Mouse (Mus musculus): ENCODE data around the gene Cacna2d3. TPM values are rescaled to one million over a fixed set of nuclear protein-coding genes. Genes with fewer than 3 reads are reported as not detected.

Gene Cacna2d3
- total RNA-seq, 2 experiments from 2014 or later = 112 to 115 TPM

DNA sequence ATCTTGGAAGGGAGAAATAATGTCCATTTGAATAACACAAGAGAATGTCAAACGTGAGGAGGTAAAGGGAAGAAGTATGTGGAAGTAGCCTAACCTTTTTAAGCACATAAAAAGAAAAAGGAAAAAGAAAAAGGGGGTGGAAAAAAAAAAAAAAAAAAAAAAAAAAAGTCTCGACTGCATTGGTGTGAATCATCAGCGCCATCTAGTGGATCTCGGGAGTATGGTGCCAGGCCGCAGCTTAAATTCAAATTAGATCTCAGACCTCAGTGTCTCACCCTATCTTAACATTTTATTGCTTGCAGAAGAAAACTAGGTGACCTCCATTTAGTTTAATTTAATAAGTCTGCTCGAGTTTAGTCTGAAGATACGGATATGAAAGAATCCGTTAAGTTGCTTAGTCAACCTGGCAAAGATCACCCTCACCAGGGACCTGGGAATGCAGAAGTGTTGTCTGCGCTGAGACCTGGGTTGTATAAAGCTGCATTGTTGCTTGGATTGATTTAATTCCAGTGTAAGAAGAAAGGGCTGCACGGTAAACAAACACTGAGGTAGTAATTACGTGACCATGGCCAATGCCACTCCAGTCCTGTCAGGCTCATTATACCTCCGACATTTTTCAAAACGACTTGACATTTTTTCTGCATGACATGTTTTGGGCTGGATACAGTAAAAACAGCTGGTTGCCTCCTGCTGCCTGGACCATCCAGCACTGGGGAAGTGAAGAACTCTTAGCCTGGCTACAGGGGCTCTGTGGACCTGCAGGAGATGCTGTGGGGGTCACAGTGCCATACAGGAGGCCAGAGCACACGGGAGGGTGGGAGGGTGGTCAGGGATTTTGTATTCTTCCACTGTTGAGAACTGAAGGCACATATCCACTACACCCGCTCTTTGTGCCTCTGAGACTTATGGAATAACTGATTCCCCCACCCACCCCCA lies 278.3 kb downstream of the Cacna2d3 start:
- intact Hi-C loops (cut with DNase I) = loop anchor here (5.0 to 10.0 kb wide), 2 partner anchors 321 to 501 kb away; no protein-coding TSS in a partner anchor
- peak; percentile 84 for TF ChIP-seq CTCF (IDR thresholded peaks at IDR 0.05)
- Histone ChIP-seq H3K4me3 (no peak overlapping the region), H3K27ac (no peak overlapping the region)
- DNase-seq (ENCODE audit: extremely low spot score in 1 of 2, low spot score in 2 of 2) = peak; percentile 63 to 69

DNA sequence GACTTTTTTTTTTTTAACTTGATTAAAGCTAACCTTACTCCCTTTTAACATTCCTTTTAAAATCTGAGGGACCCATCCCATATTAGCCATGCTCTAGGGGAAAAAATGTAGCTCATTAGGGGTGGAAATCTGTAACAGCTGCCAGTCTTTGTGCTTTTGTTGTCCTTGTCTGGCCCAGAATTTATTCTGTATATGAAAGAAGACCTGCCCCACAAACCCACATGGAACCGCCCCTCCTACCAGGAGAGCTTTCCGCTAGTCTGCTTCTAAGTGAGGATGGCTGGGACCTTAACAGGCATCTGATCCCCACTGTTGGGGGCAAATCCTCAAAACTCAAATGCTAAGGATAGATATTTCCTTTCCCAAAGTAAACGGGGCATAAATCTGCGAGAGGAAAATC lies 279.2 kb downstream of the Cacna2d3 start:
- DNase-seq (ENCODE audit: extremely low spot score in 1 of 2, low spot score in 2 of 2) = no peak
- intact Hi-C loops (cut with DNase I) = loop anchor here (5.0 to 10.0 kb wide), 2 partner anchors 320 to 502 kb away; no protein-coding TSS in a partner anchor
- no peak overlapping the region for H3K27ac ChIP-seq
- no peak overlapping the region for H3K4me3 ChIP-seq
- no peak for TF ChIP-seq CTCF (IDR thresholded peaks at IDR 0.05)

DNA sequence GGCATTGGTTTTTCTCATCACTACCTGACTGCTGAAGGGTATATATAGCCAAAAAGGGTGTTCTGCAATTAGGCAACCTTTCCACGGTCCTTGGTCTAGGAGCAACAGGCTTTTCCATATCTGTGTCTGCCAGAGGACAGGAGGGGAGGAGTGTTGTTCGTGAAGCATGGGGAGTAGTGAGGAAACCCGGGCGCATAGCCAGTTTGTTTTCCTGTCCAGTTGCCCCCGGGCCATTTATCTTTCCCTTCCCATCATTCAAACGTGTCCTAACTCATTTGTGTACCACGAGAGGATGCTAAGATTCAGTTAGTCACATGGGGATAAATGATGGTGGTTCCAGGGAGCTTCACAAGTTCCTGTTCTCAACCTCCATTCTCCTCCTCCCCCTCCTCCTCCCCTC lies 283.0 kb downstream of the Cacna2d3 start:
- TF ChIP-seq CTCF (IDR thresholded peaks at IDR 0.05) = no peak
- DNase-seq (ENCODE audit: extremely low spot score in 1 of 2, low spot score in 2 of 2) = no peak
- intact Hi-C loops (cut with DNase I) = no loop called here
- H3K27ac ChIP-seq = no peak overlapping the region
- no peak overlapping the region for H3K4me3 ChIP-seq

GRCm38 (mm10) chr14:29438251-29438650 lies 283.4 kb downstream of the Cacna2d3 start:
- no peak overlapping the region for H3K4me3 ChIP-seq
- no peak overlapping the region for H3K27ac ChIP-seq
- no peak for TF ChIP-seq CTCF (IDR thresholded peaks at IDR 0.05)
- intact Hi-C loops (cut with DNase I) = no loop called here
- no peak for DNase-seq (ENCODE audit: extremely low spot score in 1 of 2, low spot score in 2 of 2)

DNA sequence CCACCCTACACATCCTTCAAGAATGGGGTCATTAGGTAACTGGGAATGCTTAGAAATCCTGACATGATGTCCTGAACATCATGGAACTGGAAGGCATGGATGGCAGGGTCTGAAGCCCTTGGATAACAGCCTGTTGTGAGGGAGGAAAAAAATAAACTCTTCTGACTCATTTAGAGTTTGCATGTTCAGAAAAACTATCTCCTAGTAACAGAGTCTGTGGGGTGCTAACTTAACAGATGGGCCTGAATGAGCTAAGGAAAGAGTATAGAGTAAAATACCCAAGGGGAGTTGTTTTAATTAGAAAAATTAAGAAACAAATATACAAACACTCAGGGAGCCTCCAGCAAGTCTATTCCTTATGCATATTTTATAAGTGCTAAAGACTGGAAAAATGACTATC lies 286.5 kb downstream of the Cacna2d3 start:
- no peak overlapping the region for H3K27ac ChIP-seq
- TF ChIP-seq CTCF (IDR thresholded peaks at IDR 0.05) = no peak
- DNase-seq (ENCODE audit: extremely low spot score in 1 of 2, low spot score in 2 of 2) = no peak

DNA sequence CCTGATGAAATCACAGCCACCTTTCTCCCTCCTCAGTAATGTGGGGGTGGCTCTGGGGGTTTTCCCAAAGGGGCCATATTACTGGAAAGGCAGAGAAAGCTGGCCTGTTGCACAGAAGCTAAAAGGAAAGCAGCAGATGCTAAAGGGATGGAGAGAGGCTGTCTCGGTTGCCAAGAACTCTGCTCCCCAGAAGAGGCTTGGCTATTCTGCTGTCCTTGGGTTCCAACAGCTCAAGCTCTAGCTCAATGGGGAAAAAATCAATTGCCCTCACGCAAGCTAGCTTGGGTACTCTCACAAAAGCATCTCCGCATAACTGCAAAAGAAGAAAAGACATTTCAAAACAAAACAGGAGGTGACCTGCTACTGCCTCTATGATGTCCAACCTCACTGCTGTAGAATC lies 287.9 kb downstream of the Cacna2d3 start:
- DNase-seq (ENCODE audit: extremely low spot score in 1 of 2, low spot score in 2 of 2) = no peak
- Histone ChIP-seq H3K27ac (no peak overlapping the region), H3K4me3 (no peak overlapping the region)
- TF ChIP-seq CTCF (IDR thresholded peaks at IDR 0.05) = no peak
- intact Hi-C loops (cut with DNase I) = no loop called here

More for the DNA sequence above, 286.5 kb downstream of the Cacna2d3 start:
- intact Hi-C loops (cut with DNase I) = no loop called here
- H3K4me3 ChIP-seq = no peak overlapping the region

DNA sequence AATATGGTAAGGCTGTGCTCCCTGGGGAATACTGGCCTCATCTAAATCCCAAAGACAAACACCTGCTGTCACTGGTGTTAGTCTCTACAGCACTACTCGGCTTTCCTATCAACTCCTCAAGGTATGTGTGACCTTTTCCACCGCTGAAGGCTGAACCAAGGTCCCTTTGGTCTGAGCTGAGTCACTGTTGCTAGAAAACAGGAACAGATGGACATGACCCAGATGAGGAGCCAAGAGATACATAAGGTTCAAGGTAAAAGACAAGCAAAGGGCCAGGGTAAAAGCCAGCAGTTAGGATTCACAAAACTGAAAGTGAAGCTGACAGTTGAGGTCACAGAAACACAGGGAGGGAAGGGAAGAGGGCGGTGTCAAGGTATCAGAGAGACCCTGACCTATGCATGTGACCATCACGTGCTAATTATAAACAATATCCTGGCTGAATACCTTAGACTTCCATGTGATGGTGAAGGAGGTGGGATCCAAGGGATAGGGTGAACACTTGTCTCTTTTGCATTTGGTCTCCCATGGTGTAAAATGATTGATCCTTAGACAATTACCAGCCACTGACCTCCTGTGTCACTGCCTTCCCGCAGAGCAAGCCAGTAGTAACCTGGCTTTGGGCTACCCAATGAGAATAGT lies 288.5 kb downstream of the Cacna2d3 start:
- no peak for TF ChIP-seq CTCF (IDR thresholded peaks at IDR 0.05)
- DNase-seq (ENCODE audit: extremely low spot score in 1 of 2, low spot score in 2 of 2) = no peak
- no peak overlapping the region for H3K4me3 ChIP-seq
- H3K27ac ChIP-seq = no peak overlapping the region
- intact Hi-C loops (cut with DNase I) = no loop called here

DNA sequence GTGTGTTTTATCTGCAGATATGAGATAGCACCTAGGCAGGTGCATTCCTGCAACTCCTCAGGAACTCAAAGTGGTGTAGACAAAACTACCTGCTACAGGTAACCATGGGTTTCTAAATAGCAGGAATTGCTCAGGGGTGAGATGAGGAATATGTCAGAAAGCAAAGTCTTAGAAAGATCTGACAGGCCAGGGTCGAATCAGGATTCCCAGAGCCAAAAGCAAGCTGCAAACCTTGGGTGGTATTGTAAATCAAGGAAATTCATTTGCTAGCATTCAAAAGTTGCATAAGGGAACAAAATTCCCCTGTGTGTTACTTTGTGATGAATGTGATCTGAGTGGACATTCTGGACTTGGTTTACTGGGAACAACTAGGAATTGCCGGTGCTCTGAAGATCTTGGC lies 291.9 kb downstream of the Cacna2d3 start:
- intact Hi-C loops (cut with DNase I) = no loop called here

GRCm38 (mm10) chr14:29425666-29426065 lies 296.0 kb downstream of the Cacna2d3 start:
- Histone ChIP-seq H3K4me3 (no peak overlapping the region), H3K27ac (no peak overlapping the region)
- intact Hi-C loops (cut with DNase I) = no loop called here
- TF ChIP-seq CTCF (IDR thresholded peaks at IDR 0.05) = no peak
- DNase-seq (ENCODE audit: extremely low spot score in 1 of 2, low spot score in 2 of 2) = no peak

More for the DNA sequence above, 291.9 kb downstream of the Cacna2d3 start:
- Histone ChIP-seq H3K4me3 (no peak overlapping the region), H3K27ac (no peak overlapping the region)
- no peak for TF ChIP-seq CTCF (IDR thresholded peaks at IDR 0.05)
- no peak for DNase-seq (ENCODE audit: extremely low spot score in 1 of 2, low spot score in 2 of 2)

GRCm38 (mm10) chr14:29425208-29425607 lies 296.5 kb downstream of the Cacna2d3 start:
- no peak for TF ChIP-seq CTCF (IDR thresholded peaks at IDR 0.05)
- no peak for DNase-seq (ENCODE audit: extremely low spot score in 1 of 2, low spot score in 2 of 2)
- intact Hi-C loops (cut with DNase I) = no loop called here
- Histone ChIP-seq H3K27ac (peak overlapping the region; percentile 25; the same call in 1 of the 2 replicates), H3K4me3 (no peak overlapping the region)

- intact Hi-C loops (cut with DNase I) = no loop called here
- no peak for TF ChIP-seq CTCF (IDR thresholded peaks at IDR 0.05)
- no peak for DNase-seq (ENCODE audit: extremely low spot score in 1 of 2, low spot score in 2 of 2)
- Histone ChIP-seq H3K4me3 (no peak overlapping the region), H3K27ac (no peak overlapping the region)
These were observed 315.8 kb downstream of the Cacna2d3 start for GRCm38 (mm10) chr14:29405878-29406165.

- DNase-seq (ENCODE audit: extremely low spot score in 1 of 2, low spot score in 2 of 2) = peak in 1 of 2 experiments; percentile 15
These were observed 316.4 kb downstream of the Cacna2d3 start for GRCm38 (mm10) chr14:29405125-29405877.

More at GRCm38 (mm10) chr14:29405125-29405877, 316.4 kb downstream of the Cacna2d3 start:
- intact Hi-C loops (cut with DNase I) = no loop called here
- no peak overlapping the region for H3K4me3 ChIP-seq
- no peak for TF ChIP-seq CTCF (IDR thresholded peaks at IDR 0.05)
- no peak overlapping the region for H3K27ac ChIP-seq
